Mouse (Mus musculus) midbrain, postnatal 0 days (tissue): Measurements from ENCODE around the gene 1700011L22Rik. TPM values are rescaled to one million over a fixed set of nuclear protein-coding genes. Genes with fewer than 3 reads are reported as not detected.

Experiments used
- ATAC-seq: fragments of 200-750 bp; cut with Nextera tagmentation; 2 replicates; pipeline ENCODE4 v1.8.0; 2017; ENCODE audit warnings: moderate number of reproducible peaks, mild to moderate bottlenecking, moderate TSS enrichment, moderate library complexity; ENCODE audit not compliant: low FRiP score
- DNase-seq: peaks from one replicate; pipeline ENCODE4 v3.0.0-alpha.2; 2015; ENCODE audit warnings: low spot score
- H3K27ac ChIP-seq: fragments of 300-500 bp; sonication (generic); 2 replicates; pipeline ENCODE4 v1.5.1; 2014; ENCODE audit warnings: low read depth, mild to moderate bottlenecking, low read length, mixed read lengths
- H3K27me3 ChIP-seq: fragments of 300-500 bp; sonication (generic); 2 replicates; pipeline ENCODE4 v1.6.1; 2014; ENCODE audit warnings: low read length, control low read depth, mixed read lengths; ENCODE audit not compliant: insufficient read depth
- H3K36me3 ChIP-seq: fragments of 300-500 bp; sonication (generic); 2 replicates; pipeline ENCODE4 v1.6.1; 2014; ENCODE audit warnings: low read length, control low read depth, mixed read lengths; ENCODE audit not compliant: insufficient read depth
- H3K4me1 ChIP-seq: fragments of 300-500 bp; sonication (generic); 2 replicates; pipeline ENCODE4 v1.6.1; 2014; ENCODE audit warnings: mild to moderate bottlenecking, control low read depth, antibody characterized with exemption, low read length, mixed read lengths; ENCODE audit not compliant: insufficient read depth
- H3K4me2 ChIP-seq: fragments of 300-500 bp; sonication (generic); 2 replicates; pipeline ENCODE4 v1.6.1; 2014; ENCODE audit warnings: low read depth, mild to moderate bottlenecking, low read length, mixed read lengths; ENCODE audit not compliant: poor library complexity, severe bottlenecking
- H3K4me3 ChIP-seq: fragments of 300-500 bp; sonication (generic); 2 replicates; pipeline ENCODE4 v1.5.1; 2014; ENCODE audit warnings: low read depth, mild to moderate bottlenecking, low read length, moderate library complexity
- H3K9ac ChIP-seq: fragments of 300-500 bp; sonication (generic); replicated peaks from 2 replicates; pipeline ENCODE4 v1.6.1; 2014; ENCODE audit warnings: mild to moderate bottlenecking, low read length, moderate library complexity, mixed read lengths; ENCODE audit not compliant: poor library complexity, severe bottlenecking
- H3K9me3 ChIP-seq: fragments of 300-500 bp; sonication (generic); 2 replicates; pipeline ENCODE4 v1.6.1; 2016; ENCODE audit warnings: low read length, control low read depth
- CTCF ChIP-seq: IDR thresholded peaks from 2 replicates; pipeline ENCODE4 v1.5.1; 2016; ENCODE audit warnings: antibody characterized with exemption, mild to moderate bottlenecking
- WGBS: fragments of 180-500 bp; shearing (Covaris S2); extraction: QIAGEN DNeasy Blood & Tissue Kit; methylation state at CpG from one replicate; pipeline ENCODE4 v1.1.7; 2014; 5-methylcytosine and 5-hydroxymethylcytosine counted together
- polyA plus RNA-seq: library from polyadenylated mRNA; unstranded; fragments of >200 nt; fragmentation: Nextera tagmentation; extraction: Ambion mirVana; gene quantifications from 2 replicates; pipeline ENCODE4 v1.2.1, GENCODE M21; 2015
- total RNA-seq: library from RNA; depleted of rRNA; stranded (reverse); fragments of >200 nt; gene quantifications from 2 replicates; pipeline ENCODE4 v1.2.3, GENCODE M21; 2014

Gene 1700011L22Rik
- total and polyA plus RNA-seq, 2 experiments from 2014 or later = not detected

DNA sequence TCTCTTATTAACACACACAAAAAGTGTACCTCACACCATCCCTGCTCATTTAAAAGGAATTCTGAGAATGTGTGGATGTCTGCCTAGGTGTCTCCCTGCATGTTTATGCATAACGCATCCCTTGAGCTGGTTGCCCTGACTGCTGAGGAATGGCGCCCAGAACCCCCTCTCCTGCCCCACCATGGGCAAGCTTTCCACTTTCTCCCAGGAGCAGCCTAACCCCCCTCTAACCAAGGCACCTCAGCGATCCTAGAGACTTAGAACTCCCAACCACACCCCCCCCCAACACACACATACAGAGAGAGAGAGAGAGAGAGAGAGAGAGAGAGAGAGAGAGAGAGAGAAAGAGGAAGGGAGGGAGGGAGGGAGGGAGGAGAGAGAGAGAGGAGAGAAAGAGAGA lies 40.2 kb downstream of the 1700011L22Rik start:
- 63% methylated on average over 3 of the region's 3 CpGs for WGBS
- no peak for ATAC-seq
- TF ChIP-seq CTCF = no peak
- no peaks in the 10 kb centered on the region for H3K27me3 ChIP-seq
- DNase-seq = no peak
- H3K4me1 ChIP-seq = peaks cover 12% of the 10 kb centered on the region; the same call in 1 of the 2 replicates
- no peaks in the 10 kb centered on the region for H3K36me3 ChIP-seq
- H3K27ac ChIP-seq = no peak overlapping the region
- no peak overlapping the region for H3K4me3 ChIP-seq
- no peak overlapping the region for H3K9ac ChIP-seq
- H3K4me2 ChIP-seq = no peak overlapping the region
- no peaks in the 10 kb centered on the region for H3K9me3 ChIP-seq

DNA sequence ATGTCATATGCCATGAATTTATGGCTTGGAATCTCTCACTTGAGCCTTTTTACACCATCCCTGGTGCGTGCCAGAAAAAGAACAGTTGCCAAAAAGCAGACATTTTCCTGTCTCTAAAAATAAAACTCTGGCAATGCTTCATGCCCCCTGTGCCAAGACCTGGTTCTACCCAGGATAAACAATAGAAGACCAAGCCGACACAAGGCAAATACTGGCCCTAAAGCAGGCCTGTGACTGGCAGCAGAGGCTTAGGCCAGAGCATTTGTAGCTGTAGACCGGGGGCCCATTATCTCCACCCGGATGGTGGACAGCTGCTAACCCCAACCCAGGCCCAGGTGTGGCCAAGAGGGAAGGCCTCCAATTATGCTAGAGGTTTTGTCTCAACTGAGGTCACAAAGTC lies 41.5 kb downstream of the 1700011L22Rik start:
- TF ChIP-seq CTCF = no peak
- peaks cover 12% of the 10 kb centered on the region; the same call in 1 of the 2 replicates for H3K4me1 ChIP-seq
- no peak overlapping the region for H3K4me3 ChIP-seq
- DNase-seq (peak; percentile 53), ATAC-seq (no peak)
- no peak overlapping the region for H3K27ac ChIP-seq
- no peaks in the 10 kb centered on the region for H3K27me3 ChIP-seq
- no peak overlapping the region for H3K9ac ChIP-seq
- no peaks in the 10 kb centered on the region for H3K36me3 ChIP-seq
- H3K4me2 ChIP-seq = no peak overlapping the region
- H3K9me3 ChIP-seq = no peaks in the 10 kb centered on the region
- 66% methylated on average over 4 of the region's 4 CpGs for WGBS

DNA sequence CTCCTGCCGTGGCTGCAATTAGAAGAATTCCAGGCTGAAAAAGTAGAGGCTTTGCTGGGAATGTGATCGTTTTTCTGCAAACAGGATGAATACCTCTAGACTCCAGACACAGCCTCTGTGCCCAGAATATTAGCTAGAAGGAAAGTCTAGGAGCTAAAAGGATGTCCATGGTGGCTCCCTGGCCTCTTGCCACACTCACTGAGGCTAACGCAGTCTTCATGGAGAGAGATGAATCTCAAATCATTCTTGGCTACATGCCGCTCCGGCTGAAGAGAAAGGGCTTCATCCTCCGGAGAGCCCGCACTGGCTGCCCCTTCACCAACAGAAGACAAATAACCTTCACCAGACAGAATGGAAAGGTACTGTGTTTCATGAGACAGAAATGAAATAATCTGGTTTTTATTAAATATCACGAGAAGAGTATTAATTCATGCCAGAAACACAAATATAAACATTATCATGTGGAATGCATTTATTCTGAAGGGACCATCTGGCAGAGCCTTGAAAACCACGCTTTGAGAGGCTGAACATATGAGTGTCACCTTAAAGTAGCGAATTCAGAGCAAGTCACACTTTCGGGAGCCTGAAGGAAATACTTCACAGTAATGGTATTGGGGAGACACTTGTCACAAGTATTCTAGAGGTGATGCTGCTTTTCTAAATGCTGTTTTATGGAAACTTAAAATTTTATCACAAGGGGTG lies 46.8 kb downstream of the 1700011L22Rik start:
- H3K4me3 ChIP-seq = no peak overlapping the region
- H3K27ac ChIP-seq = no peak overlapping the region
- H3K9ac ChIP-seq = no peak overlapping the region
- H3K9me3 ChIP-seq = no peaks in the 10 kb centered on the region
- 72% methylated on average over 11 of the region's 11 CpGs for WGBS
- no peaks in the 10 kb centered on the region for H3K27me3 ChIP-seq
- DNase-seq (no peak), ATAC-seq (no peak)
- H3K4me1 ChIP-seq = no peaks in the 10 kb centered on the region
- TF ChIP-seq CTCF = no peak
- H3K4me2 ChIP-seq = no peak overlapping the region
- H3K36me3 ChIP-seq = no peaks in the 10 kb centered on the region

DNA sequence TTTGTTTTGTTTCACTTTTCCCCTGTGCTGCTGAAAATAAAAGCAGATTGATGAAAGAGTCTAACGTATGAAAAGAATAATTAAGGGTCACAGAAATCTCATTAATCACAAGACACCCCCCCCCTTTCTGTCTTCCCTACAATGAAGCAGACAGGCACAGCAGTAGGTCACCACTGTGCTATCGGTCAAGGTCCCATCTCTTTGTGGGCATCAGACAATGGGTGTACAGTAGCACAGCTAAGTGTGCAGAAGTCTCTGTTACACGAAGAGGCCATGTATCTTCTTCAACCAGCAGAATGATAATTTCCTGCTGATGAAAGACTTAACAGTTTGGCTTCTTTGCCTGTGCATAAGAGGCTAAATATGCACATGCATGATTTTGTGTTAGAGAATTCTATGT lies 49.7 kb downstream of the 1700011L22Rik start:
- Histone ChIP-seq H3K4me1 (no peaks in the 10 kb centered on the region), H3K27ac (no peak overlapping the region), H3K4me3 (no peak overlapping the region), H3K27me3 (no peaks in the 10 kb centered on the region), H3K36me3 (no peaks in the 10 kb centered on the region), H3K9me3 (no peaks in the 10 kb centered on the region), H3K9ac (no peak overlapping the region), H3K4me2 (no peak overlapping the region)
- DNase-seq (no peak), ATAC-seq (no peak)
- no peak for TF ChIP-seq CTCF
- WGBS = 54% methylated on average over 3 of the region's 3 CpGs

DNA sequence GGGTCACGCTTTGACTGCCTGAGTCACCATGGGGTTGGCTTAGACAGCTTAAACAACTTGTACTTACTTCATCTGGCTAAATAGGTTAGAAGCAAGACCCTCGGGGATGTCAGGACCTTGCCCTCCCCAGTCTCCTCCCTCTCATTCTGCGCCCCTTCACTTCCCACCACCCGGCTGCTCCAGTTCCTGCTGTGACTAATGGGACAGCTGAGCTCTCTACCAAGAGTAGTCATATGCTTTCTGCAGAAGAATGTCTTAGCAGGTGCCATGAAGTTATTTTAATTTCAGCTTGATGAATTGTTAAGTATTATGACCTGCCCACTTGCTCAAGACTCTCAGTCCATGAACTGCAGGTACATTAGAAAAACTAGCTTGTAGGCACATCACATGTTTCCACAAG lies 51.9 kb downstream of the 1700011L22Rik start:
- Histone ChIP-seq H3K9me3 (no peaks in the 10 kb centered on the region), H3K36me3 (no peaks in the 10 kb centered on the region), H3K27ac (no peak overlapping the region), H3K4me3 (no peak overlapping the region), H3K4me2 (no peak overlapping the region), H3K4me1 (no peaks in the 10 kb centered on the region), H3K9ac (no peak overlapping the region), H3K27me3 (no peaks in the 10 kb centered on the region)
- no peak for DNase-seq
- no peak for TF ChIP-seq CTCF
- 80% methylated on average over 4 of the region's 4 CpGs for whole genome bisulfite sequencing
- no peak for ATAC-seq

DNA sequence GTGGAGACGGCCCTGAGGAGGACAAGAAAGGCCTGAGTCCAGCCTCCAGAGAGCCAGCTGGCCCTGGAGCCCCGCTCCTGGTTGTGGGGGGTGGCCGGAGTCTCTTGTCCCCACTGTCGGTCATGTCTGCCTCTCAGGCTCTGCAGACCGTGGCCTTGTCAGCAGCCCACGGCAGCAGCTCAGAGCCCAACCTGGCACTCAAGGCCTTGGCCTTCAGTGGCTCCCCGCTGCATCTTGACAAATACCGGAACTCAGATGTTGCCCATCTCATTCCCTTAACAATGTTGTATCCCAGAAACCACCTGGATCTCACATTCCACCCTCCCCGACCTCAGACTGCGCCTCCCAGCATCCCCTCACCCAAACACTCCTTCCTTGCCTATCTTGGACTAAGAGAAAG lies 58.3 kb downstream of the 1700011L22Rik start:
- TF ChIP-seq CTCF = no peak
- DNase-seq = no peak
- WGBS = 96% methylated on average over 10 of the region's 10 CpGs
- Histone ChIP-seq H3K4me2 (no peak overlapping the region), H3K27ac (no peak overlapping the region), H3K36me3 (peaks cover 39% of the 10 kb centered on the region), H3K9me3 (no peaks in the 10 kb centered on the region), H3K27me3 (no peaks in the 10 kb centered on the region), H3K4me3 (no peak overlapping the region), H3K4me1 (no peaks in the 10 kb centered on the region), H3K9ac (no peak overlapping the region)
- ATAC-seq = no peak
